Mouse (Mus musculus): Measurements from ENCODE around the gene Tbc1d32. TPM values are rescaled to one million over a fixed set of nuclear protein-coding genes. Genes with fewer than 3 reads are reported as not detected.

Gene Tbc1d32
- 3.9 and 4.5 TPM in 2 replicates for polyA plus RNA-seq (2015; fragmentation: Nextera tagmentation; extraction: Ambion mirVana)

DNA sequence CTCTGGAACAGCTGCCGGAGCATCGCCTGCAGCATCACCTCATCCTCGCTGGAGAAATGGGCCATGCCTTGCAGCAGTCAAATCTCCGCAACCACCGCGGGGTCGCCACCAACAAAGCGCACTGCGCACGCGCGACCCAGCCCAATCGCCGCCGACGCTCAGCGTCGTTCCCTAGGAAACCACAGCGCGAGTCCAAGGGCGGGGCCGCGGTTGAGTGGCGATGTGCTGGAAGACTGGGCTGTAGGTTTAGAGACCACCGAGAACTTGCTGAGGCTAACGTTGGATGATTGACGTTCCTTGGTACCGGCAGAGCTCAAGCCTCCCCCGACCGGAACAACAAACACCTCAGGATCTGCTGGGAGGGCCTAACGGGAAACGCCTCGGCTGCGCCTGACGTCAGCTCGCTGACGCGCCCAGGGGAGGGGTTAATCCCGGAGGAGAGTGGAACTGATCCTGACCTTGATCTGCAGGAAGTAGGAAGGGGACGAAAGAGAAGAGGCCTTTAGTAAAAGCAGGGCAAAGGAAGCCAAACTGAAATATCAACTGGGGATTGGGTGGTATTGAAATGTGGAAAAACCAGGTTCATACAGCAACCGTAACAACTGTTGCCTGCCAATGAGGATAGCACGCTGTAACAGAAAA lies at the start of gene Tbc1d32:
Tbc1d32 (minus strand) TSS at position 122 of the 642 bp plus-strand sequence.
- peaks cover 5% of the 10 kb centered on the region for H3K4me1 ChIP-seq (ENCODE audit: insufficient read depth, low read length)
- no peaks in the 10 kb centered on the region for H3K9me3 ChIP-seq (ENCODE audit: low read length)
- peak; percentile 99 for ATAC-seq (ENCODE audit: low FRiP score, low TSS enrichment)
- peak within 1 kb of the TSS; percentile 89 for H3K27ac ChIP-seq (ENCODE audit: low read length)
- H3K27me3 ChIP-seq (ENCODE audit: insufficient read depth, low read length), result no peaks in the 10 kb centered on the region
- WGBS, result 3% methylated on average over 42 of the region's 42 CpGs
- H3K36me3 ChIP-seq (ENCODE audit: insufficient read depth, low read length), result no peaks in the 10 kb centered on the region
- H3K9ac ChIP-seq (replicated peaks; ENCODE audit: low read length), result peak within 1 kb of the TSS; percentile 77
- peak within 1 kb of the TSS; percentile 74 for H3K4me2 ChIP-seq (replicated peaks; ENCODE audit: low read depth, low read length)
- peak within 1 kb of the TSS; percentile 71 for H3K4me3 ChIP-seq (ENCODE audit: low read length)

DNA sequence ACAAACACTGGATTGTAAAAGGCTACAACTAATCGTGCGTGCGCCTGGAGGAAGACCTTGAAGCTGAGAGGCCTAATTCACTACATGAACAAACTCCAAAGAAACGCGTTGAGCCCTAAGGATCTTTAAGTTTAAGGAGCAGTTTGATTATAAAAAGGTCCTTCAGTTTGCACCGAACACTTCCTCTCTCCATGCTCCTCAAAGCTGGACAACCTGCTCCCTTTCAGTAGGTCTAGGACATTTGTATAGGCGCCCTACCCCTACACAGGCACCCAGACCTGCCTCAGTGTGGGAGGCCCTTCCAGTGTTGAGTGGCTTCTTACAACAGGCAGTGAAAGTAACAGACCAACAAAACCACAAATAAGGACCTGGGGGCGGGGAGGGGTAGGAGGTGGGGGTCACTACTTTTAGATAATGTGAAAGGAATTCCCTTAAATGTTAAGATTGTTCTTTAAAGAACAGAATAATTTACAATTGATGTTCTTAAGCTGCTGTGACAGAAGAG lies 666 bp downstream of the Tbc1d32 start:
- WGBS, result 73% methylated on average over 8 of the region's 8 CpGs
- peak overlapping the region; percentile 50 for H3K9ac ChIP-seq (replicated peaks; ENCODE audit: low read length)
- peaks cover 5% of the 10 kb centered on the region for H3K4me1 ChIP-seq (ENCODE audit: insufficient read depth, low read length)
- H3K9me3 ChIP-seq (ENCODE audit: low read length), result no peaks in the 10 kb centered on the region
- H3K27ac ChIP-seq (ENCODE audit: low read length), result no peak overlapping the region
- H3K27me3 ChIP-seq (ENCODE audit: insufficient read depth, low read length), result no peaks in the 10 kb centered on the region
- peak overlapping the region; percentile 71 for H3K4me3 ChIP-seq (ENCODE audit: low read length)
- ATAC-seq (ENCODE audit: low FRiP score, low TSS enrichment), result no peak
- peak overlapping the region; percentile 74 for H3K4me2 ChIP-seq (replicated peaks; ENCODE audit: low read depth, low read length)
- H3K36me3 ChIP-seq (ENCODE audit: insufficient read depth, low read length), result no peaks in the 10 kb centered on the region

DNA sequence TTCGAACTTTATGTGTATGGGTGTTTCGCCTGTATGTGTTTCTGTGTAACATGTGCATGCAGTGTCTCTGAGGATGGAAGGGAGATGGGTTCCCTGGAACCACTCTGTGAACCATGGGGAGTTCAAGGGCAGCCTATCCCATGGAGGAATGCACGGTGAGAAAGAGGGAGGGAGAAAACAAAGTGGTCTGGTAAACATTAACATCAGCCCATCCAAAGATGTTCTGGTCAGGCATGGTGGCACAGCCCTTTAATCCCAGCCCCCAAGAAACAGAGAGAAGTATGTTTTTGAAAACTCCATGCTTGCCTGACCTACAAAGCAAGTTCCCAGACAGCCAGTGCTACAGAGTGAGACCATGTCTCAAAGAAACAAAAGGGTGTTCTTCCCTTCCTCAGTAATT lies 12.7 kb downstream of the Tbc1d32 start:
- H3K9me3 ChIP-seq (ENCODE audit: low read length), result no peaks in the 10 kb centered on the region
- no peaks in the 10 kb centered on the region for H3K36me3 ChIP-seq (ENCODE audit: insufficient read depth, low read length)
- peak; percentile 91 for ATAC-seq (ENCODE audit: low FRiP score, low TSS enrichment)
- WGBS, result 68% methylated on average over 3 of the region's 3 CpGs
- no peak overlapping the region for H3K4me2 ChIP-seq (replicated peaks; ENCODE audit: low read depth, low read length)
- no peaks in the 10 kb centered on the region for H3K27me3 ChIP-seq (ENCODE audit: insufficient read depth, low read length)
- H3K4me3 ChIP-seq (ENCODE audit: low read length), result no peak overlapping the region
- no peak overlapping the region for H3K9ac ChIP-seq (replicated peaks; ENCODE audit: low read length)
- 0 out of 2 replicates have a peak overlapping the region, but pooled peaks have one; percentile 46 for H3K27ac ChIP-seq (ENCODE audit: low read length)
- no peaks in the 10 kb centered on the region for H3K4me1 ChIP-seq (ENCODE audit: insufficient read depth, low read length)

DNA sequence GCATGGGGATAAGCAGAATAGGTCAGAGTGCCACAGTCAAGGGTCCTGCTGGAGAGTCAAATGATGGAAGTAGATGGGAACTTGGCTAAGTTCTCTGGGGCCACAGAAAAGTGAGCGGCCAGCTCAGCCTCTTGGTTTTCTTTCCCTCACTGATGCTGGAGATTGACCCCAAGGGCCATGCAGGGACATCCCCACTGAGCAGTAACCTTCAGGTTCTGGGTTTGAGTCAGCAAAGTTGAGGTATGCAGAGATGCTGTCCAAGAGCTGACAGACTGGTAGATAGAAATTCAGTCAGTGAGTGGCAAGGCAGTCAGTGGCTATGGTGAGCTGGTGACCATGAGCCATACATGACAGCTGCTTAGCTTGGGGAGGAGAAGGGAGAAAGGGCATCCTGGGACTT lies 18.1 kb downstream of the Tbc1d32 start:
- Histone ChIP-seq H3K9me3 (ENCODE audit: low read length) (no peaks in the 10 kb centered on the region), H3K4me3 (ENCODE audit: low read length) (no peak overlapping the region), H3K9ac (replicated peaks; ENCODE audit: low read length) (no peak overlapping the region), H3K27ac (ENCODE audit: low read length) (no peak overlapping the region), H3K36me3 (ENCODE audit: insufficient read depth, low read length) (no peaks in the 10 kb centered on the region), H3K4me2 (replicated peaks; ENCODE audit: low read depth, low read length) (no peak overlapping the region), H3K27me3 (ENCODE audit: insufficient read depth, low read length) (no peaks in the 10 kb centered on the region), H3K4me1 (ENCODE audit: insufficient read depth, low read length) (no peaks in the 10 kb centered on the region; the same call in 1 of the 2 replicates)
- 100% methylated on average over 1 of the region's 1 CpGs for whole genome bisulfite sequencing
- ATAC-seq (ENCODE audit: low FRiP score, low TSS enrichment), result no peak

DNA sequence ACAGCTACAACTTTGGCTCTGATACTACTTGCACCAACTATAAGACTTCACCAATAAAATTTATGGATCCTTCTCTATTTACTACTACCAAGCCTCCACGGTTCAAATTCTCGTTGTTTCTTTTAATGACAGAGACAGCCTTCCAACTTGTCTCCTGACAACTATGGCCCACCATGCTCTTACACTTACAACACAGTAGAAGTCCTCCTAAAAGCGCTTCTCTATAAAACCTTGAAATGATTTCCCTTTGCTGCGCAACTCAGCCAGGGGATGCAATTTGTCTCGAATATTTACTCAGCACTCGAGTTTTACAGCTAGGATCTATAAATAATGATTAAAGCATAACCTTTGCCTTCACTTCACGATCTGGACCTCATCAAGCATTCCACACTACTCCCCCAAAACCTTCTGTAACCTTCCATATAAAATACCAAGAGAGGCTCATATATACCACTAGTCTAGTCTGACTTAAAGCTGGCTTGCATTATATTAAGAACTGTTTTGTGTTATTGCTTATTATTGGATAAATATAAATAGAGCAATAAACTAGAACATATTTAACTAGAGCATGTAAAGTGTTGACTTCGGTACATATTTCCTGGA lies 21.6 kb downstream of the Tbc1d32 start:
- 24% methylated on average over 8 of the region's 8 CpGs for WGBS
- Histone ChIP-seq H3K27me3 (ENCODE audit: insufficient read depth, low read length) (no peaks in the 10 kb centered on the region), H3K9ac (replicated peaks; ENCODE audit: low read length) (no peak overlapping the region), H3K36me3 (ENCODE audit: insufficient read depth, low read length) (no peaks in the 10 kb centered on the region), H3K9me3 (ENCODE audit: low read length) (no peaks in the 10 kb centered on the region), H3K4me3 (ENCODE audit: low read length) (no peak overlapping the region), H3K4me2 (replicated peaks; ENCODE audit: low read depth, low read length) (no peak overlapping the region), H3K4me1 (ENCODE audit: insufficient read depth, low read length) (no peaks in the 10 kb centered on the region; the same call in 1 of the 2 replicates), H3K27ac (ENCODE audit: low read length) (no peak overlapping the region)
- ATAC-seq (ENCODE audit: low FRiP score, low TSS enrichment), result peak; percentile 84

DNA sequence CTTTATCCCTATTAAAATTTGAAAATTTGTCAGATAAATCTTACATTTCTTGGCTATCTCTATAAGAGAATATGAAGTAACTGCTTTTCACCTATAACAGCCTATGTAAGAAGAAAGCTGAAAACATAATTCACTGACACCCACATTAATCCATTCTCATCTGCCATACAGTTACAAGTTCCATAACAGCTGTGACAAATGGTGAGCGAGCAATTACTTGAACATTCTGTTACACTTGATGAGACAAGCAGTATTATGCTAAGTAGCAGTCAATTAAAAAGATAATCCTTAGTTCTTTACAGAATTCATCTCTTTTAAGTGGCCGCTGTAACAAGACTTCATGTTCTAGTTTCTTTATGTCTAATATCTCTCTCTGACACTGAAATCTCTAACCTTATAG lies 24.1 kb downstream of the Tbc1d32 start:
- Histone ChIP-seq H3K4me1 (ENCODE audit: insufficient read depth, low read length) (no peaks in the 10 kb centered on the region; the same call in 1 of the 2 replicates), H3K27me3 (ENCODE audit: insufficient read depth, low read length) (no peaks in the 10 kb centered on the region), H3K27ac (ENCODE audit: low read length) (no peak overlapping the region), H3K4me2 (replicated peaks; ENCODE audit: low read depth, low read length) (no peak overlapping the region), H3K4me3 (ENCODE audit: low read length) (no peak overlapping the region), H3K9me3 (ENCODE audit: low read length) (no peaks in the 10 kb centered on the region), H3K9ac (replicated peaks; ENCODE audit: low read length) (no peak overlapping the region), H3K36me3 (ENCODE audit: insufficient read depth, low read length) (no peaks in the 10 kb centered on the region; the same call in 1 of the 2 replicates)
- no peak for ATAC-seq (ENCODE audit: low FRiP score, low TSS enrichment)
- 96% methylated on average over 2 of the region's 2 CpGs for WGBS

DNA sequence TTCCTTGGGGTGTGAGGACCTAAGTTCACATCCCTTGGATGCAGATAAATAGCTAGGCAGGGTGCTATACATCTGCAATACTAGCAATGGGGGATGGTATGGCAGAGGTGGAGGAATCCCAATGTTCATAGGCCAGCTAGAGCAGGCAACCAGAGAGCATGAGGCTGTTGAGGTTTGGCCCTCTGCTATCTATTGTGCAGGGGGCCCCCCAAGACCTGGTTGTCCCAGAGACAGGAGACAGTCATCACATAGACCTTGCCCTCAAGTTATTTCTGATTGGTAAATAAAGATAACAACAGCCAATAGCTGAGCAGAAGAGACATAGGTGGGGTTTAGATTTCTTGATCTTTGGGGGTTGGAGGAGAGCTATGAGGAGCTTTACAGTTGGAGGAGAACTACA lies 28.6 kb downstream of the Tbc1d32 start:
- H3K4me1 ChIP-seq (ENCODE audit: insufficient read depth, low read length), result no peaks in the 10 kb centered on the region
- no peaks in the 10 kb centered on the region for H3K9me3 ChIP-seq (ENCODE audit: low read length)
- no peak for ATAC-seq (ENCODE audit: low FRiP score, low TSS enrichment)
- H3K36me3 ChIP-seq (ENCODE audit: insufficient read depth, low read length), result peaks cover 3% of the 10 kb centered on the region; the same call in 1 of the 2 replicates
- H3K27me3 ChIP-seq (ENCODE audit: insufficient read depth, low read length), result no peaks in the 10 kb centered on the region
- H3K4me2 ChIP-seq (replicated peaks; ENCODE audit: low read depth, low read length), result no peak overlapping the region
- H3K4me3 ChIP-seq (ENCODE audit: low read length), result no peak overlapping the region
- H3K9ac ChIP-seq (replicated peaks; ENCODE audit: low read length), result no peak overlapping the region
- H3K27ac ChIP-seq (ENCODE audit: low read length), result no peak overlapping the region

DNA sequence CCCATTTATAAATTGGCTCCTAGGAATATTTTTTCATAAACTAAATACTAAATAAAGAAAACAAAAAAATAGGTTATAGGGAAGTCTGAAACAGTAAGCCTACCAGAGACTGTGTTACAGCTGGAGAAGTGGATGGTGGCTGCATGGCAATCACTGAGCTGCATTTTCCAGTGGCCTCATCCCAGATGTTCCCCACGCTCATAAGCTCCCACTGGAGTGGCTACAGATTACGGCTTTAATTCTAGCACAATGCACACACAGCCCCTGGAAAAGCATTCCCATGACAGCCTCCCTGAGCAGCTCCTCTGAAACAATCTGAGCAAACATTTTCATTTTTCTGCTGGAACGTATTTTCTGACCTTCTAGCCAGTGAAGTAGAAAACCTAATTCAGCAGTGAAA lies 29.8 kb downstream of the Tbc1d32 start:
- H3K4me2 ChIP-seq (replicated peaks; ENCODE audit: low read depth, low read length), result no peak overlapping the region
- H3K9me3 ChIP-seq (ENCODE audit: low read length), result no peaks in the 10 kb centered on the region
- no peak overlapping the region for H3K4me3 ChIP-seq (ENCODE audit: low read length)
- no peak overlapping the region for H3K9ac ChIP-seq (replicated peaks; ENCODE audit: low read length)
- no peaks in the 10 kb centered on the region for H3K27me3 ChIP-seq (ENCODE audit: insufficient read depth, low read length)
- WGBS, result 86% methylated on average over 3 of the region's 3 CpGs
- no peak for ATAC-seq (ENCODE audit: low FRiP score, low TSS enrichment)
- H3K36me3 ChIP-seq (ENCODE audit: insufficient read depth, low read length), result peaks cover 3% of the 10 kb centered on the region; the same call in 1 of the 2 replicates
- no peaks in the 10 kb centered on the region for H3K4me1 ChIP-seq (ENCODE audit: insufficient read depth, low read length)
- no peak overlapping the region for H3K27ac ChIP-seq (ENCODE audit: low read length)

DNA sequence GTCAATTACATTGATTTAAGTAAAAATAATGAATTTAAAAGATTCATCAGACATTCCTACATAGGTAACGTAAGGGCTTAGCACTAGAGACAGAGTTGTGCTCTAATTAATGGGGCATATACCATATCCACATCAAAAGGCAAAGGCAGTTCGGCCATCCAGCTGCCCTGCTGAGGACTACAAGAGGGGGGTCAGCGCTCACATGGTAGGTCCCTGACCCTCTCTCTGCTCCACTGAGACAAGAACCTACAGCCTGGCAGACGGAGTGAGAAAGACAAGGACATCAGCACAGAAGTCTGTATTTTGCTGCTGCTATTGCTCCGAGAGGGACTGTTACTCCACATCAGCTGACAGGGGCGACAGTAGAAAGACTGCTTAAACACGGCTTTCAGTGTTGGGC lies 34.2 kb downstream of the Tbc1d32 start:
- Histone ChIP-seq H3K27me3 (ENCODE audit: insufficient read depth, low read length) (no peaks in the 10 kb centered on the region), H3K9me3 (ENCODE audit: low read length) (no peaks in the 10 kb centered on the region), H3K4me2 (replicated peaks; ENCODE audit: low read depth, low read length) (no peak overlapping the region), H3K36me3 (ENCODE audit: insufficient read depth, low read length) (0 out of 2 replicates have a peak, but pooled peaks cover 3% of the 10 kb centered on the region), H3K4me1 (ENCODE audit: insufficient read depth, low read length) (no peaks in the 10 kb centered on the region), H3K4me3 (ENCODE audit: low read length) (no peak overlapping the region), H3K27ac (ENCODE audit: low read length) (no peak overlapping the region), H3K9ac (replicated peaks; ENCODE audit: low read length) (no peak overlapping the region)
- WGBS, result 74% methylated on average over 7 of the region's 7 CpGs
- ATAC-seq (ENCODE audit: low FRiP score, low TSS enrichment), result no peak

DNA sequence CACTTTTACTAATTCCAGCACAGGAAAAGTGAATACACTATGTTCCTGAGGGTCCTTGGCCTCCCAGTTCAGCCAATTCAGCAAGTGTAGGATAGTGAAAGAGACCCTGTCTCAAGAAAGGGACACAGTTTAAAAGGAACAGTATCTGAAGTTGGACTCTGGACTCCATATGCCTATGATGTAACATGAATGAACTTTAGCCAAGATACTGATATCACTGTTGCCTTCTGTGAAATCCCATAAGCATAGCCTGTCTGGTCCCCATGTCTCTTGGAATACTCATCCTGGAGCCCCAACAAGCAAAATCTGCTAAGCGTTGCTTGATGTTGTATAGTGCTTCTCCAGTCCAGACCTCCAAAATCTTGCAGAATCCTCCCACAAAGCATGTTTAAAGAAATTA lies 46.8 kb downstream of the Tbc1d32 start:
- H3K9me3 ChIP-seq (ENCODE audit: low read length), result no peaks in the 10 kb centered on the region
- H3K27ac ChIP-seq (ENCODE audit: low read length), result no peak overlapping the region
- H3K4me1 ChIP-seq (ENCODE audit: insufficient read depth, low read length), result no peaks in the 10 kb centered on the region
- H3K9ac ChIP-seq (replicated peaks; ENCODE audit: low read length), result no peak overlapping the region
- H3K4me2 ChIP-seq (replicated peaks; ENCODE audit: low read depth, low read length), result no peak overlapping the region
- H3K36me3 ChIP-seq (ENCODE audit: insufficient read depth, low read length), result peaks cover 14% of the 10 kb centered on the region; the same call in 1 of the 2 replicates
- 88% methylated on average over 1 of the region's 1 CpGs for WGBS
- H3K27me3 ChIP-seq (ENCODE audit: insufficient read depth, low read length), result no peaks in the 10 kb centered on the region
- ATAC-seq (ENCODE audit: low FRiP score, low TSS enrichment), result no peak
- no peak overlapping the region for H3K4me3 ChIP-seq (ENCODE audit: low read length)
